Mouse (Mus musculus): ENCODE data around the gene Smc5. TPM values are rescaled to one million over a fixed set of nuclear protein-coding genes. Genes with fewer than 3 reads are reported as not detected.

Smc5 gene
- total RNA-seq (2015) (44.1 and 52.2 TPM in 2 replicates), total RNA-seq (2017) (34.3 and 59.8 TPM in 2 replicates)

DNA sequence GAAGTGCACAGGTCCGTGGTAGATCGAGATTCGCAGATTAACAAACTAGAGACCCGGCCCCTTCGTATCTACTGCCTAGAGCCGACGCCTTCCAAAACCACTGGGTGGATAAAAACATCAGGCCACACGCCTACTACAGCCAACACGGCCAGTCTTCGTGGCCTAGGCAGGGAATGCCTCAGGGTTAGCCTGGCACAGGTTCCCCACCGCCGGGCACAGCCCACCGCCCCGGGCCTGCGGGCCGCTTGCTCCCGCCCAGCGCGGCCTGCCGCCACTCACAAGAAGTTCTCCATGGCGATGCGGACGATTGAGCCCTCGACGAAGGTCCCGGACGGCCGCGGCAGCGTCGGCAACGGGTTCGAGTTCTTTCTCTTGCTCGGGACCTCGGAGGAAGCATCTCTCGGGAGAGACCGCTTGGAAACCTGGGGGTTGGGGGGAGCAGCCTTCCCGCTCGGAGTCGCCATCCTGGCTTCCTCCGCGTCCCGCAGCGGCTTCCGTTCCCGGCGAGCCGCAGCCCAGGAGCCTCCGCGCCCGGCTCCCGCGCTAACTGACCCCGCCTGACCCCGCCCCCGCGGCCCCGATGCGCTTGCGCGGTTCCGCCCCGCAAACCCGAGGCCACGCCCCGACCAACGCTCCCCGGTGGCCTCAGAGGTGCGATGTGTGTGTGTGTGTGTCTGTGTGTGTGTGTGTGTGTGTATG is at the start of gene Smc5:
Gene Smc5 (minus strand): TSS at position 543 of the 699 bp plus-strand sequence.
- peak; percentile 95 for ATAC-seq (replicated peaks; ENCODE audit: poor library complexity)

DNA sequence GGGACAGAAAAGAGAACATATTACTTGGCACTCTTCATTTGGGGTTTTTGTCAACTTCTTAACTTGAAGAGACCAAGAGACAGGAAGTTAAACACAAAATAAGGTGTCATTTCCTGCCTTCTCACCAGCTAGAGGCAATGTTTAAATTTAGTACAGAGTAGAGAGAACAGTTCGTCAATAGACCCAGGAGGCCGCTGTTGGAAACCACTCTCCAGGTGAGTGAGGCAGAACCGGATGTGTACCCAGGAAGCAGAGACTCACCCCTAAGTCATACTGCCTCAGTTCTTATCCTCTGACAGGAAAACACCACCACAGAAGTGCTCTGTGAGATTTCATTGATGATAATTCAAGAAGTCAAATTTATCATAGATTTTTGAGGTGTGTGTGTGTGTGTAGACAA is 49.4 kb upstream of the Smc5 start:
- ATAC-seq (replicated peaks; ENCODE audit: poor library complexity) = peak; percentile 31; the same call in 1 of the 2 replicates

DNA sequence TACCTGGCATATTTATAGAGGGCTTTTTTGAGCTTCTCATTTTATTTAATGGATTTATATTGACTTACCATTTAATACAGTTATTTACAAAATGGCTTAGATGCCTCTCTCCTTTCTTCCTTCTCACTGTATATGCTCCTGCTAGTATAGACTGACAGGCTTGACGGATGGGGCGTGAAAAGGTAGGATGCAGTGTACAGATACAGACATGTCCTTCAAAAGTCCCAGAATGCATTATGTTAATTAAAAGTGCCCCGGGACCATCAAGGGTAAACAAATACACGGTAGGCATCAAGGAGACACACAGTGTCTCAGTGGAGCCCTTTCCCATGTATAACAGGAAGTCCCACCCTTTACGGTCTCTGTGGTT is 44.3 kb upstream of the Smc5 start:
- ATAC-seq (replicated peaks; ENCODE audit: poor library complexity) = no peak

DNA sequence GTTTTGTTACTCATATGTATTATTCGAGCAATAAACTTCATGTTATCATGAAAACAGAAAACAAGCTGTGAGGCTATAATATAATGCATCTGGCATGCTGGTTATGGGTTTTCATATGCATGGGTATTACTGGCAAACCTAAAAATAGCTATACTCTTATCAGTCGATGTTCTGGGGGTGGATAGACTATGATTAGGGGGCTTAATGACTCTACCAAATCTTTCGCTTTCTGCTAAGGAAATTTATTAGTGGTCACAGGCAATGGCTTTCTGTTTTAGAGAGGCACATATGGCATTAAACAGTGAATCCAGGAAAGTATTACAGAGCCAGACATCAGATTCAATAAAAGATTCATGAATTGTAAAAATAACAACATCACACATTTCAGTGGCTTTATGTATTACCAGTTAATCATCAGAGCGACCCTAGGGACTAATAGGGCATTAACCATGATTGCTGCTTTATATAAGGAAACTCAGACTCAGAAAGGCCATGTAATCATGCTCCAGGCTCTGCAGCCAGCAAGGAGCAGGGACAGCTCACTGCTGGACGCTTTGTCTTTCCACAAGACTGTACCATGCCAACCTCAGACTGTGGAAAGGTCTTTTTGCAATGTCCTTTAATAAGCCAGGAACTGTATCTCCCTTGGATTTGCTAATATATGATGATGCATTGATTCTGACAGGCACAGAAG is 43.7 kb upstream of the Smc5 start:
- no peak for ATAC-seq (replicated peaks; ENCODE audit: poor library complexity)

DNA sequence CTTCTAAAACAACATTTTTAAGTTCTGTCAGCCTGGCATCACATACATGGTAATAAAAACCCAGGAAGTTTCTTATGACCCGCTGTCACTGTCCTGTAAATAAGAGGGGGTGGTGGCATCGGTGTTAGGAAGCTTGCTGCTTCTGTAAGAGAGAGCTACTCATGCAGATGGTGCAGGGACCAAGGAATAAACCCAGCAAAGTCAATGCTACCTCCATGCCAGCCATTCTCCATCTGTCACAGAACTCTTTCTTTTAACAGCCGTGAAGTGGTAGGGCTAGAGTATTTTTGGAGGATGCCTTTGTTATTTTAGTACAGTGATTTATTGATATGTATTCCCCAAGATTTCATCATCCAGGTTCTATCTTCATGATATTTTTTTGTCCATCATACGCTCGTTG is 43.2 kb upstream of the Smc5 start:
- ATAC-seq (replicated peaks; ENCODE audit: poor library complexity) = no peak

DNA sequence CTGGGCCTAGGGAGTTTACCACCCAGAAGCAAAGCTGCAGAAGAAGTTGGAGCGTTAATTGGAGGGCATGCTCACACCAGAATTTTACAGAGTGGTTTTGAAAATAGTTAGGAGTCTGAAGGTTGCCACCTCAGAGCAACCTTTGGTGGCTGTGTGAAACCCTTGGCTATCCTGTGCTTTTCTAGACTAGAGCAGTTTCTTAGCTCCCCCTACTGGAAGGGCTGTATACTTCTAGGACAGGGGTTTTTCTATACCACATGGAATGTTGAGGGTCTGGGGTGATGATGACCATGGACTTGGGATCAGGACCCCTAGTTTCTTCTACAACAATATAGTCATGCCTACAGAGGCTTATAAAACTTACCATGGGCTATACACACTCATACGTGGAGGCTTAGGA is 36.3 kb upstream of the Smc5 start:
- no peak; the same call in 1 of the 2 replicates for ATAC-seq (replicated peaks; ENCODE audit: poor library complexity)

DNA sequence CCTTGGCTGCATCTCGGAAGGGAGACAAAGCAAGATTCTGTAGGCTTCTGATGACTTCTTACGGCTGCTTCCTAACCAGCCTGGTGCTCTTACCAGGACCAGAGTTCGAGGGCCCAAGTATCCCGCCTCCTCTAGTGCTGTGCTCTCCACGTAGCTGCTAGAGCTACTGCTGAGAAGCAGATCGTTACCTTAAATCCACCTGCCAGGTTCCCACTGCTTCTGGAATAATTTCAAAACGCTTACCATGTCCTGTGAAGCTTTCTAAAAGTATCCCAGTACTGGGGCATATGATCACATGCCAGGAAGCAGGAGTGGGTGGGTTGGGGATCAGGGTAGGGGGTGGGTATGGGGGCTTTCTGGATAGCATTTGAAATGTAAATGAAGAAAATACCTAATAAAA is 33.0 kb upstream of the Smc5 start:
- ATAC-seq (replicated peaks; ENCODE audit: poor library complexity) = no peak

GRCm38 (mm10) chr19:23299987-23300386 is 26.3 kb upstream of the Smc5 start:
- ATAC-seq (replicated peaks; ENCODE audit: poor library complexity) = no peak

DNA sequence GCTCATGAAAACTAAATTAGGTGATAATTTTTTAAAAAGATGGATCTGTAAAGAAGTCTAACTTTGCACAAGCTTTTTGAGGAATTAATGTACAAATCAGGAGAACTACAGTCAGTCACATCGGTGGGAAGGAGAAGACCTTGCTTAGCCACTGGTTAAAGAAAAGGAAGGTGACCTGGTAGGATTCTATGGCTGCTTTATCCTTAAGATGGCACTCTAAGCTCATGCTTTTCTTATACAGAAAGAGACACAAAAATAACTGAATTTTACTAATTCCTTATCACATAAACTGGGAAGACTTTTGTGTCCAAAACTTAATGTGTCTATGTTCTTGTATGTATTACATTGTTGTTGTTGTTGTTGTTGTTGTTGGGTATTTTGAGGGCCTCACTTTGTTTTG is 25.2 kb upstream of the Smc5 start:
- no peak for ATAC-seq (replicated peaks; ENCODE audit: poor library complexity)

GRCm38 (mm10) chr19:23297191-23297590 is 23.5 kb upstream of the Smc5 start:
- no peak for ATAC-seq (replicated peaks; ENCODE audit: poor library complexity)

DNA sequence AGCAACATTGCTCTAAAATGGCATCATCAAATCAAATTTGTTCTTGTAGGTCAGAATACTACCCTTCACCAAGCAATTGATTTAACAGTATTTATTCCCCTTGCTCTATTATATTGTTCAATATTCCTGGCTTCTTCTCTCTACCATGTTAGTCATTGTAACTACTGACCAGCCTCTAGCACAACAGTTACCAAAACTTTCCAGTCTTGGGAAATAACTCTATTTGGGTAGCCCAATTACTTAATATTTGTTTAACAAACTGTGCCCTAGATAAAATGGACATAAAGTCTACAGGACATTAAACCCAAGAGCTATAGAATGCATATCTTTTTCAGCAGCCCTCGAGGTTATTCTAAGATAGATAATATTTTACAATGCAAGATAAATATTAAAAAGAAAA is 15.6 kb upstream of the Smc5 start:
- no peak for ATAC-seq (replicated peaks; ENCODE audit: poor library complexity)

DNA sequence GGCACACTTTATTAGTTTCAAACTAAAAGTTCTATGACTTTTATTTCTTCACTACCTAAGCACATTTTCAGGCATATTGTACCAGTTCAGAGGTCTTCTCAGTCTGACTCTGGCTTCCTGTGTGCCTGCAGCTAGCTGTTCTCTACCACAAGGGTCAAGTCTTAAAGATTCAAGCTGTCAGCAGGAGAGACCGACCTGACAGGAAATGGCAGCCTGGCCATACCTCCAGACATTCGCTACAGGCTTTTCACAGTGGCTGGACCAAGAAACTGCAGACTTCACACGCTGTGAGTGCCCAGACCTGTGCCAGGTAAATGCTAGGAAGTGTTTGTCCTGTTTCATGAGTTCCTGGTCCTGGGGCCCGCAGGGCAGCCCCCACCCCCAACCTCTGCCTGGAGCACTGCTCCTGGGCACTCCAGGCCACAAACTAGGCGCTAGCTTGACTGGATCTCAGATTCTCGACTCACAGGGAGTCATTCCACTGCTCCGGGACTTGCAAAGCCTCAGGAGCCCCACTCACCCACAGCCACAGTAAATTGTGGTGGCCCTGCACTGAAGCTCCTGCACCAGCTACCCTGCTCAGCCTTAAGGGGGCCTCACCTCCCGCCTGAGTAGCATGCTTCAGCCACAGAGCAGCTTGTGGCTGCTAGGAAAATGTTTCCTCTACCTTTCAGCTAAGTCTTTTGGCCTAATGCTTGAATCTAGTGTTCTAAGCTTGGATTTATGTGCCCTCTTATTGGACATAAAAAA is 8.4 kb upstream of the Smc5 start:
- ATAC-seq (replicated peaks; ENCODE audit: poor library complexity) = no peak

- 0 out of 2 replicates have a peak, but pooled peaks have one; percentile 8 for ATAC-seq (replicated peaks; ENCODE audit: poor library complexity)
Observed at GRCm38 (mm10) chr19:23274054-23274724, 492 bp upstream of the Smc5 start.

- ATAC-seq (replicated peaks; ENCODE audit: poor library complexity) = no peak
Observed at GRCm38 (mm10) chr19:23256771-23257170, 16.9 kb downstream of the Smc5 start.

DNA sequence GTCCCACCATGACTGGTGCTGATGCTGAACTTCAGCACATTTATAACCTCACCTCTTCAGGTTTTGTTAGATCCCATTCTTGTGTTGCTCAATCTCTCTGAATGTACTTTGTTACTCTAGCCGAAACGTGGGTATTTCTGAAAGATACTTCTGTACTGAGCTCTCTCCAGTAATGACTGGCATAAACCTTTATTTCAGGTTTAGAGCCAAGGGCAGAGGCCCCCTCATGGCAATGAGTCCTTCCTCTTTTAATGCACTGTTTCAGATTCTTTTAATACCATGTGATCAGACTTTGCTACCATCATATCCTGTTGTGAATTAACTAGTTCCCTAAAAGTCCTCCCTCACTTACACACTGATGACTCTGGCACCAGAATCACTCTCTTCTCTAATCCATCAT is 27.2 kb downstream of the Smc5 start:
- ATAC-seq (replicated peaks; ENCODE audit: poor library complexity) = peak; percentile 95

GRCm38 (mm10) chr19:23225065-23225464 is 48.6 kb downstream of the Smc5 start:
- 0 out of 2 replicates have a peak, but pooled peaks have one; percentile 60 for ATAC-seq (replicated peaks; ENCODE audit: poor library complexity)

DNA sequence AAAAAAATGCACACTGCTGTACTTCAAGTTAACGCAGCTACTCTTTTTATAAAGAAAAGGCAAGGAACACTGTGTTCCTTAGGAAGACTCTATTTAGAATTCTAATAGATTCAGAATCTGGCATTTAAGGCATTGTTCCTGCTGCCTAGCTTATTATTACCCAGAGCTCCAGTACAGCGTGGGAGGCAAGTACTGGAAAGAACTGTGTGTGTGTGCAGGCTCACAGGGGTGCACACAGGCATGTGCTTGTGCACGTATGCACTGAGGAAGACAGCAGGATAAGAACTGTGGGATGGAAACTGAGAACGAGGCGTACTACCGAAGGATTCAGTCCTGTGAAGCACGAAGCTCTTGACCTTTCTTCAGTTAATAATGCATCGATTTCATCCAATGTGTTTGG is 59.4 kb downstream of the Smc5 start:
- no peak for ATAC-seq (replicated peaks; ENCODE audit: poor library complexity)

DNA sequence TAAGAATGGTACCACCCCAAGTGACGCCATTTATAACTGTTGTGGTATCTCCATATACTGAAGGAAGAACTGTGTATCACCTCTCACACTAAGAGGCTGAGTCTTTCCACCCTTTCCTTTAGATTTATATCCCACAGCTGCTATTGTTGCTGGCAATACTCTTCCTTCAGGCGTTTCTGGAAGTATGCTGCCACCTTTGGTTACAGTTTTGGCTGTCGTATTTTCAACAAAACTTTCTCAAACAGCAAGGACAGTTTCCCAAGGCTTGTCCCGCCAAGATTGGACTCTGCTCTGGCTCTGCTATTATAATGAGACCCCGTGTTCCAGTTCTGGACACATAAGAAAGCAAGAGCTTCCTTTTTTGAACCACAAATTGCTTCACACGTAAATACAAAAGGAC is 62.4 kb downstream of the Smc5 start:
- ATAC-seq (replicated peaks; ENCODE audit: poor library complexity) = no peak

DNA sequence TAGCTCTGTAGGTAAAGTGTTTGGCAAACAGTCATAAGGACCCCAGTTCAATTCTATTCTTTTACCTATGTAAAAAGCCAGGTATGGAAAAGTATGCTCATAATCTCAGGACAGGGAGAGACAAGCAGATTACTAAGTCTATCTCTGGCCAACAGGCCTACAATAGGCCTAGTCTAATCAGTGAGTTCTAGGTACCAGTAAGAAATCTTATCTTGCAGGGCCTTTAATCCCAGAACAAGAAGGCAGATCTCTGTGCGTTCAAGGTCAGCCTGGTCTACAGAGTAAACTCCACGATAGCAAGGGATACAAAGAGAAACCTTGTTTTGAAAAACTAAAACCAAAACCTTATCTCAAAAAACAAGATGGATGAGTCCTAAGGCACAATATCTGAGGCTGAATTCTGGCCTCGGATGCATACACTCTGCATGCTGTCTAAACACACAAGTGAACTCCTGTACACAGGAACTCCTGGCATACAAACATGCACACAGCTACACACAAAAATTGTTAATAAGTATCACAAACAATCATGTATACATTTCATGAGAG is 70.1 kb downstream of the Smc5 start:
- peak; percentile 72 for ATAC-seq (replicated peaks; ENCODE audit: poor library complexity)

- ATAC-seq (replicated peaks; ENCODE audit: poor library complexity) = no peak
Observed at GRCm38 (mm10) chr19:23202106-23202505, 71.6 kb downstream of the Smc5 start.

- ATAC-seq (replicated peaks; ENCODE audit: poor library complexity) = 0 out of 2 replicates have a peak, but pooled peaks have one; percentile 44
Observed at GRCm38 (mm10) chr19:23193076-23193475, 80.6 kb downstream of the Smc5 start.

Data from megakaryocyte progenitor cell, adult 5-6 weeks (primary cell).